Mouse (Mus musculus): Measurements from ENCODE around the gene Stac2.

- no peak for TF ChIP-seq CTCF (IDR thresholded peaks at IDR 0.05; ENCODE audit: borderline replicate concordance, insufficient read depth, low read length)
- TF ChIP-seq POLR2A (IDR thresholded peaks at IDR 0.05; ENCODE audit: low read depth, low read length): no peak
Observed at GRCm38 (mm10) chr11:98101332-98101731, 48.1 kb upstream of the Stac2 start.

All from embryonic fibroblast, embryonic 13.5 days (primary cell).